Mouse (Mus musculus) testis, adult 2 months (tissue): ENCODE data around the gene Oog1.
"Not testable (repeated sequence)": the region's sequence is repeated elsewhere in the genome, so short reads cannot be mapped to it uniquely, and the experiment has no call there.

Source experiments
- CTCF ChIP-seq: fragments of 200-500 bp; IDR thresholded peaks from 2 replicates; pipeline ENCODE4 v1.5.1; 2012; ENCODE audit warnings: low read depth, mild to moderate bottlenecking, inconsistent platforms, low read length, moderate library complexity; ENCODE audit not compliant: control insufficient read depth, insufficient read depth, insufficient replicate concordance
- POLR2A ChIP-seq: fragments of 200-500 bp; IDR thresholded peaks from 2 replicates; pipeline ENCODE4 v1.6.1; 2012; ENCODE audit warnings: low read depth, mild to moderate bottlenecking, inconsistent platforms, low read length, moderate library complexity; ENCODE audit not compliant: control insufficient read depth

DNA sequence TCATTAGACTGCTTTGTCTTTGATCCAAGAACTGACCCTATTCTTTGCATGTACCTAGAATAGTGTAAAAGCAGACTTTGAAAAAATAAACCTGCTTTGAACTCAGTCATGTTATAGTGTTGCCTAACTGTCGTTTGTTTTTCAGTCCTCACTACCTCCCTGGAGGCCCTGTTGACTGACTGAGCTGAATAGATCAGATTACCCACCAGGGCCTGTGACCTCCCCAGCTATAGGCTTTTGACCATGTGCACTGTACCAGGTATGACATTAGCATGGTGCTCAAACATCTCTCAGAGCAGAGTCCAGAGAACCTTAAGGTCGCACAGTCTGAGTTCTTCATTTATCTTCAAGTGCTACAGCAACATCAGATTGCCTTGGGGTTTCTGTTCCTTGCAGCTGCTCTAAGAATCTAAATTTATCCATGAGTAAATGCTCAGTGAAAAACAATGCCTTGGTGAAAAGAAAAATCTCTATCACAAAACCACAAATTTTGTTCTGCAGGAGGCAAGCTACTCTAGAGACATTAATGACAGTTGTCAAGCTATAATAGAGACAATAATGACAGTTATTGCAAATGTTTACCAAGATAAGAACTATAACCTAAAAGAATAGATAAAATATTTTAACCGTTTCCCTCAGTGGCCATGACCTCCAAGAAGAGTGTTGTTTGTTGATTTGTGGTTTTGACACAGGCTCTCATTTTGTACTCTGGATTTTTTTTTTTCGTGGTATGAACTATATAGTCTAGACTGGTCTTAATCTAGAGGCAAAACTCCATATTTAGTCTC, 50.6 kb downstream of the Oog1 start:
- TF ChIP-seq CTCF, POLR2A: not testable (repeated sequence)
